Mouse (Mus musculus) C2C12 (cell line): ENCODE measurements around the gene Bscl2. TPM values are rescaled to one million over a fixed set of nuclear protein-coding genes. Genes with fewer than 3 reads are reported as not detected.
A peak's percentile ranks its signal among the peaks of the same experiment; 100 is the strongest.

Experiments used
- H3K27me3 ChIP-seq: one replicate; pipeline ENCODE4 v1.6.1; 2011; ENCODE audit not compliant: control insufficient read depth, insufficient read depth, insufficient read length
- H3K36me3 ChIP-seq: one replicate; pipeline ENCODE4 v1.6.1; 2011; ENCODE audit not compliant: control insufficient read depth, insufficient read depth
- H3K4me3 ChIP-seq: one replicate; pipeline ENCODE4 v1.5.1; 2011; ENCODE audit warnings: mild to moderate bottlenecking, control low read depth; ENCODE audit not compliant: poor library complexity, insufficient read depth, severe bottlenecking
- H3K79me2 ChIP-seq: one replicate; pipeline ENCODE4 v1.6.1; 2011; ENCODE audit not compliant: control insufficient read depth, insufficient read depth
- H3K79me3 ChIP-seq: one replicate; pipeline ENCODE4 v1.6.1; 2011; ENCODE audit warnings: low read depth, control low read depth
- H3ac ChIP-seq: one replicate; pipeline ENCODE3; 2011; ENCODE audit warnings: low read depth; ENCODE audit not compliant: control insufficient read depth, insufficient read length
- CEBPB ChIP-seq: IDR thresholded peaks from one replicate; pipeline ENCODE4 v1.6.1; 2011; ENCODE audit warnings: low read depth, mild to moderate bottlenecking, control low read depth, moderate library complexity
- CTCF ChIP-seq: IDR thresholded peaks from one replicate; pipeline ENCODE4 v1.5.1; 2011; ENCODE audit not compliant: control insufficient read depth, insufficient read depth, insufficient read length
- FOSL1 ChIP-seq: IDR thresholded peaks from one replicate; pipeline ENCODE4 v1.8.0; 2011; ENCODE audit warnings: mild to moderate bottlenecking, low read length; ENCODE audit not compliant: poor library complexity, insufficient read depth, severe bottlenecking
- MAX ChIP-seq: IDR thresholded peaks from one replicate; pipeline ENCODE4 v1.6.1; 2011; ENCODE audit warnings: mild to moderate bottlenecking, control low read depth
- MYOD1 ChIP-seq: IDR thresholded peaks from one replicate; pipeline ENCODE4 v1.6.1; 2011; ENCODE audit warnings: low read depth; ENCODE audit not compliant: control insufficient read depth, insufficient read length
- MYOG ChIP-seq: IDR thresholded peaks from one replicate; pipeline ENCODE4 v1.6.1; 2011; ENCODE audit not compliant: control insufficient read depth, insufficient read length; ENCODE audit errors: extremely low read depth
- USF1 ChIP-seq: IDR thresholded peaks from one replicate; pipeline ENCODE4 v1.6.1; 2011; ENCODE audit warnings: low read depth, mild to moderate bottlenecking, control low read depth, moderate library complexity
- long read RNA-seq, 2 experiments: library from polyadenylated mRNA; unstranded; transcript quantifications; one replicate each; pipeline ENCODE4 v2.0.0; 2019 to 2020
- polyA plus RNA-seq: library from polyadenylated mRNA; unstranded; fragments of >200 nt; fragmentation: generic; extraction: Trizol; gene quantifications from one replicate; pipeline ENCODE4 v1.2.1, GENCODE M21; 2012; ENCODE audit warnings: missing spikeins

Bscl2 gene
- polyA plus RNA-seq = 5.4 TPM
- long read RNA-seq, experiment 1, partial matches to known transcripts = 0 of 3 reads
- long read RNA-seq, experiment 1, other reads (novel, unspliced or antisense) = 1 of 3 reads
- long read RNA-seq, experiment 2, transcript Bscl2-210 (12 exons, 1,962 nt) = major isoform, 6 of 8 reads
- long read RNA-seq, experiment 2, partial matches to known transcripts = 0 of 8 reads
- long read RNA-seq, experiment 2, other reads (novel, unspliced or antisense) = 2 of 8 reads

DNA sequence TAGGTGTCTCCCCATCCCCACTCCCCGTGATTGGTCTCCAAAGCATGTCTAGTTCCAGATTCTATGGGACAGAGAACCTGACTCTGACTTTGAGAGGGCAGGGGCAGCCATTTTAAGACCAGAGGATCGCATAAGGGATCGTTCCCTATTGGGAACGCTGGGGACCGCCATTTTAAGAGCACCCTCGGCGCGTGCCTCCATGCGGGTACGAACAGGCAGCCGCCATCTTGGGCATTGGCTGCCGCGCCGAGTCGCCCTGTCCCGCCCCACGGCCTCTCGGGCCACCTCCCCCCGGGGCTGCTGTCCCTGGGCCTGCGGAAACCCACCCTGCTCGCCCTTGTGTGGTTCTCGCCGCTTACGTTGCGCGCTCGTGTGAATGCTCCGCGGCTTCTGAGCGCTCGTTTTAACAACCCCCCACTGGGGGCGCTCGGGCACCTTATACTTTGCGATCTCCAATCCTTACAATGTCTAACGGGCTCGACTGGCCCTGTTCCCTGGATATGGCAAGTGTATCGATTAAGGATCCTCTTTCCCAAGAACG, at the start of gene Bscl2:
Bscl2 (plus strand) TSS at position 217 of the 541 bp plus-strand sequence.
- H3ac ChIP-seq = peak within 1 kb of the TSS; percentile 67
- TF ChIP-seq MYOG (no peak), FOSL1 (no peak)
- peak within 1 kb of the TSS; percentile 18 for H3K4me3 ChIP-seq
- peaks cover 73% of the 10 kb centered on the region for H3K36me3 ChIP-seq
- no peaks in the 10 kb centered on the region for H3K27me3 ChIP-seq
- no peaks in the 10 kb centered on the region for H3K79me3 ChIP-seq
- H3K79me2 ChIP-seq = no peaks in the 10 kb centered on the region

- H3K4me3 ChIP-seq = no peak overlapping the region
- no peak for TF ChIP-seq USF1
- H3K36me3 ChIP-seq = peaks cover 23% of the 10 kb centered on the region
- H3K79me2 ChIP-seq = peaks cover 12% of the 10 kb centered on the region
- H3ac ChIP-seq = no peak overlapping the region
- H3K27me3 ChIP-seq = no peaks in the 10 kb centered on the region
- no peaks in the 10 kb centered on the region for H3K79me3 ChIP-seq
These were observed 48.7 kb upstream of the Bscl2 start for GRCm38 (mm10) chr19:8788521-8788920.

DNA sequence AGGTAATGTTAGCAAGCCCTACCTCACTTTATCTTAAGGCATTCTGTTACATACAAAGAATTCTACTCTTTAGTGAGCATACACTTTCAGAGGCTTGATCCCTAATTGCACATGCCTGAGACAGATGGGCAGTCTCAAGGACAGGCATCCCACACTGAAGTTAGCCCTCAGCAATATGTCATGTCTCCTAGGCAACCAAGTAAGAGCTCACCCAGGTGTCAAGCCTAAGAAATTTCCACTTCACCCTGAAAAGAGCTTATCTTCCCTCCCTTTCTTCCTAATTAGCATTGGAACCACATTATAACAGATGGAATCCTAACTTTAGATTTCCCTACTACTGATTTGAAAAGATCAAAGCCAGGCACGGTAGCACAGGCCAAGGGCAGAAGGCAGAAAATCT, 48.1 kb upstream of the Bscl2 start:
- Histone ChIP-seq H3K36me3 (peaks cover 30% of the 10 kb centered on the region), H3K79me2 (peaks cover 15% of the 10 kb centered on the region), H3K4me3 (no peak overlapping the region), H3K27me3 (no peaks in the 10 kb centered on the region), H3K79me3 (no peaks in the 10 kb centered on the region), H3ac (no peak overlapping the region)
- TF ChIP-seq MYOG (no peak), FOSL1 (no peak), MAX (no peak), USF1 (no peak), CTCF (no peak), CEBPB (no peak), MYOD1 (no peak)

DNA sequence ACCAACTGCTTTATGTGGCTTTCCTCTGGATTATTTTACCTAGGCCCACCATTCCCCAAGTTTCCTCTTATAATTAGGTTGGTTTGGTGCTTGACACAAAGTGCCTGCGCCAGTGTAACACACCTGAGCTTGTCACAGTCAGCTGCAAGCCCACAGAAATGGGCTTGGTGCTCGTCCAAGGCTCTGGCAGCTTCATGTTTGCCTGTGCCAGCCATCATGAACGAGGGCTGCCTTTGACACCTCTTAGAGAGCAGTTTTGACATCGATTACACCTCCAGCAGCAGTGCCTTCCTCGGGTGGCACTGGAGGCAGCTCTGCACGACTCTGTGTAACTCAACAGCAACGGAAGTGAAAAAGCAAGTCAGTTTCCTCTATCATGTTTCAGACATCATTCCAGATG, 47.1 kb upstream of the Bscl2 start:
- H3ac ChIP-seq = no peak overlapping the region
- no peaks in the 10 kb centered on the region for H3K27me3 ChIP-seq
- H3K4me3 ChIP-seq = no peak overlapping the region
- H3K36me3 ChIP-seq = peaks cover 40% of the 10 kb centered on the region
- H3K79me3 ChIP-seq = no peaks in the 10 kb centered on the region
- peaks cover 13% of the 10 kb centered on the region for H3K79me2 ChIP-seq
- TF ChIP-seq USF1 (no peak), MAX (no peak), MYOG (no peak), MYOD1 (no peak), CTCF (no peak), CEBPB (no peak), FOSL1 (no peak)

DNA sequence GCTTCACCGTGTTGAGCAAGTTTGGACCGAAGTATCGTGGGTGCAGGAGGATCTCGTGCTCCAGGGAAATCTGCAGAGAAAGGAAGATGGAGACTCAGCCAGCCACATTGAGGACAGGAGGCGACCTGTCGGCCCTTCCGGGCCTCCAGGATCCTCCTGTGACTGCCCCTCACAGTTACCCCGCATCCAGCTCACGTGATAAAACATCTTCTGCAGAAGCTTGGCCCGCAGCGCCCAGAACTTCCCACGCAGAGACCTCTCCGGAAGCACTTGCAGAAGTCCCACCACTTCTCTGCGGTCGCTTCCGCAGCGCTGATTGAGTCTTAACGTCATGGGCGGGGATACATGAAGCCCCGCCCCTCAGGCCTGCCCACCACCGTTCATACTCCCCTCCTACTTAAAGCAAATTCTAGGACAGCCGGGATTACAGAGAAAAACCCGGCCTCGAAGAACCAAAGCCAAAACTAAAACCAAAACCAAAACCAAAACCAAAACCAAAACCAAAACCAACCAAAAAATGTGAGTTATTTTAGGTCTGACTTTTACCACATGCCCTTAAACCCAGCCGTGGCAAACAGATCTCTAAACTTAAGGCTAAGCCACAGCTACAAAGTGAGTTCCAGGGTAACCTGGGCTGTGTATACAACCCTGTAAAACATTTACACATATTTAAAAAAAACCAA, 38.9 kb upstream of the Bscl2 start, which contains the start of gene Polr2g:
Polr2g (minus strand) TSS at position 314 of the 683 bp plus-strand sequence.
- no peak for TF ChIP-seq CTCF
- no peak for TF ChIP-seq FOSL1
- TF ChIP-seq MAX = peak; percentile 39
- TF ChIP-seq MYOG = no peak
- TF ChIP-seq USF1 = peak; percentile 54
- TF ChIP-seq MYOD1 = no peak
- no peak for TF ChIP-seq CEBPB
- Histone ChIP-seq H3K27me3 (no peaks in the 10 kb centered on the region), H3K79me3 (peaks cover 16% of the 10 kb centered on the region), H3ac (peak within 1 kb of the TSS; percentile 72), H3K79me2 (peaks cover 26% of the 10 kb centered on the region), H3K36me3 (peaks cover 33% of the 10 kb centered on the region), H3K4me3 (peak within 1 kb of the TSS; percentile 79)

- Histone ChIP-seq H3ac (no peak overlapping the region), H3K36me3 (peaks cover 27% of the 10 kb centered on the region), H3K79me2 (peaks cover 26% of the 10 kb centered on the region), H3K4me3 (peak overlapping the region; percentile 79), H3K27me3 (no peaks in the 10 kb centered on the region), H3K79me3 (peaks cover 16% of the 10 kb centered on the region)
- TF ChIP-seq FOSL1 = no peak
These were observed 38.3 kb upstream of the Bscl2 start for GRCm38 (mm10) chr19:8798947-8799315.
